Mouse (Mus musculus): ENCODE measurements around the gene Taok1.
"Not testable (repeated sequence)": the region's sequence is repeated elsewhere in the genome, so short reads cannot be mapped to it uniquely, and the experiment has no call there.

Gene Taok1

DNA sequence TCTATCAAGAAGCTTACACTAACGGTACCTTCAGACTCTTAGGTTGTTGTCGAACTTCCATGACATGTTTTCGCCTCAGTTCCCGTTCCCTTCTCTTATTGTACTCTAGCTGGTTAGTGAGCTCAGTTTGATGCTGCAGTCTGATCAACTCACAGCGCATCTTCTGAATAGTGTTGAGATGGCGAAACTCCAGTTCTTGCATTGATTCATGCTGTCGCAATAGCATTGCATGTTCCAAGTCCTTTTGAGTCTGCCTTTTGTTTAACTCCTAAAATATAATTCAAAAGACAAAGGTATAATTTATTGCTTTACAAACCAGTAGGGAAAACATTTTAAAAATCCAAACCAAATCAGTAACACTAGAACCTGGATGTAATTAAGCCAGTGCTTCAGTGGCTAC is 62.4 kb downstream of the Taok1 start:
- no peak for DNase-seq

DNA sequence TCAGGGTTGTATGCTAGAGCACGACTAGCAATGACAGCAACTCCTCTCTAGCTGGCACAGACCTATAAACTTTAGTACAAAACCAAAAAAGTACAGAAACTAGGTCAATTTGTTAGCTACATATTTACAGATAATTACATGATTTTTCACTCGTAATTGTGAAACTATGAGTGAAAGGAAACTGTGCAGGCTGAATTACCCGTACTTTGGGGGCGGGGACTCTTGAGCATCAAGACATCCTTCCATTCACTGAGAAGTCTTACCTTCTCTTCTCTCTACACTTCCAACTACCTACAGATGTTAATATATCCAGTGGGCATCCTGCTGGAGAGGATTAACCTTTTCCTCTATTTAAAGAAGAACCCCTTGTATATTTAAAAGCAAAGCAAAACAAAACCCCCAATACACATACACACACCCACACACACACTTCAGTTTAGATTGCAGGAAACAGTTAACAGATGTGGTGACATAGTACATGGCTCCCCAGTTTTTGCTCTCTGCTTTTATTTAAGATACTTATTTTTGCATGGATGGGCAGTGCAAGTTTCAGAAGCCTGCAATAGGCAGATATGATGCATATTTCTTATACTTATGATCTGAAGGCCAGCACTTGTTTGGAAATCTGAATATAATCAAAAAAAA is 75.3 kb downstream of the Taok1 start:
- no peak for DNase-seq

DNA sequence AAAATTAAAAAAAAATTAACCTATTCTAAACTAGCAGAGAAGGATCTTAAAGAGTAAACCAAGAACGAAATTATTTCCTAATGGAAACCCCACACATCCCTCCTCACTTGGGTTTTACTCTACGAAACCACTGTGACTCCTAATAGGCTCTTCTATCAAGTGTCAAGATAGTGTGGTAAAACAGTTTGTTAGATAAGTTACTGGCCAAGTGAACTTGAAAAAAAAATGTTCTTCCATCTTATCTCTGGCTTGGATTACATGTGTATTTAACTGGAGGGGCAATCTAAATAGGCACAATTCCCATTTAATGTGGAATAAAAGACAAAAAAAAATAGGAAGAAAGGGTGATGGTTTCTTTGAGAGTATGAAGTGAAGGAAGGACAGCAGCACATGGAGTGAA is 76.8 kb downstream of the Taok1 start:
- no peak for DNase-seq

DNA sequence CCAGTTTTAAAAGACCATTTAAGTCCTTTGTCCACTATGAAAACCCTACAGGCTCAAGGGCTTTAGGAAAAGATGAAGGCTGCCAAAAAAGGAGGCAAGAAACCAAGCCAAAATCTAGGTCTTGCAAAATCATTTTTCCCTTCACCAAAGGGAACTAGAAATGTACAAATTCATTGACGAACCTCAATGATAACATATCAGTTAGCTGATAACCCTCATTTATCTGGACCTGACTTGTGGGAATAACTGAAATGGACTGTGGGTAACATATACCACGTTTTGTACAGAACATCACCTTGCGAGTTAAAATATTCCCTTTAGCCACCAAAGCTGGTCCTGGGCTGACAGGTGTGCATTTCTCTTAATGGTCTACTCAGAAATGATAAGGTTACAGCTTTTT is 78.0 kb downstream of the Taok1 start:
- DNase-seq: no peak

DNA sequence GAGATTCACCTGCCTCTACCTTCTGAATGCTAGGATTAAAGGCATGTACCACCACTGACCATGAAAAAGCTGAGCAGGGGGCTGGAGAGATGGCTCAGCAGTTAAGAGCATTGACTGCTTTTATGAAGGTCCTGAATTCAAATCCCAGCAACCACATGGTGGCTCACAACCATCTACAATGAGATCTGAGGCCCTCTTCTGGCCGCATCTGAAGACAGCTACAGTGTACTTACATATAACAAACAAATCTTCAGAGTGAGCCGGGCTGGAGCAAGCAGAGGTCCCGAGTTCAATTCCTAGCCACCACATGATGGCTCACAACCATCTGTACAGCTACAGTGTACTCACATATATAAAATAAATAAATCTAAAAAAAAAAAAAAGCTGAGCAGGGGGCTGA is 79.2 kb downstream of the Taok1 start:
- not testable (repeated sequence) for DNase-seq

DNA sequence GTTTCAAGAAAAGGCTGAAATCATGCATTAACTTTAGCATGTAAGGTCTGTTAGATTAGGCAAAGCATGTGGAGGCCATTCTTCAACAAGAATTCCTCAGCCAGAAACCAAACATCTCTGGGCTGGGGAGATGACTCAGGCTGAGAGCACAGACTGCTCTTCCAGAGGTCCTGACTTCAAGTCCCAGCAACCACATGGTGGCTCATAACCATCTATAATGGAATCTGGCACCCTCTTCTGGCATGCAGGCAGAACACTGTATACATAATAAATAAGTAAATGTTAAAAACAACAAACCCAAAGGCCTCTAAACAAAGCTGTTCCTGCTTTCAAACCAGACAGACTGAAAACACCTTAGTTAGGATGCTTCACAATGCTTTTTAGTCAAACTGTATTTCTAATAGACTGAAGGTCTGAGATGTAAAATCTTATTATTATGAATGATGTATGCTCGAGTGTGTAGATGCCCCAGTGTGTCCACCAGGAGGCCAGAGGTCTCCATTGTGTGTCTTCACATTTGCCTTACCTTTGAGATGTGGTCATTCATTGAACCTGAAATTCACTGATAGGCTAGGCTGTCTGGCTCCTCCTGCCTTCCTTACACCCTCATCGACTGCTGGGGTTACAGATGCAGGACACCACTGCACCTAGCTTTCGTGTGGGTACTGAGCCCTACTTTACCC is 81.7 kb downstream of the Taok1 start:
- DNase-seq: no peak

DNA sequence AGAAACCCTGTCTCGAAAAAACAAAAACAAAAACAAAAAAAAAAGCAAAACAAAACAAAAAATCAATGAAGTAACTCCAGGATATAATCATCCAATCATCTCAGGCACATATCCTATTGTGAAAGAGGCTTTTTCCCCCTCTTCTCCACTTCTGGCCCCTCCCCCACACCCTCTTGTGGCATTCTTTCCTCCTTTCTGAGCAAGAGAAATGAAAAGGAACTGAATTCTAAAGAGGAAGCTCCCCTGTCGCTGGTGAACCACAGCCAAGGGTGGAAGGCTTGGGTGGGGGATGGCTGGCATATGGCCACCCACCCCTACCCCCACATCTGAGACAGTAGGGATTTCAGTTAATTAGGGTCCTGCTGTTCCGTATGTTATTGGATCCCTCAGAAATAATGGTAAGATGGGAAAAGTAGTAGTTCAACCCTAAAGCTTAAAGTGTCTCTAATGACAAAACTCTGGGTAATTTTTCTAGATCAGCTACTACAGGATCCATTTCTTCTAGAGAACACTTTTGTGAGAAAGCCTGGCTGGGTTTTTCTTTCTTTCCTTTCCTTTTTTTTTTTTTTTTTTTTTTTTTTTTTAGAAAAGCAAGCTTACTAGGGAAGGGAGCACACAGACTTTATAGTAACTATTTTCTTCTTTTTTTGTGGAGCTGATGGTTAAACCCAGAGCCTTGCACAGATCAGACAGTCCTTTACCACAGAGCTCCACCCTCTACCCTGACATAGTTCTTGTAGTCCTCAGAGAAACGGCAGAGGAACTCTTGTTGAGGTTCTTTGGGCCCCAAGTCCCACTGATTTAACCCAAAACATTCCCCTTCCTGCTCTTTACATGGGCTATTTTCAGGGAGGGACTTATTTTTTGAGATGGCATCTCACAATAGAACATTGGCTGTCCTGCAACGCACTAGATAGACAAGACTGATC is 86.8 kb downstream of the Taok1 start:
- peak in 1 of 2 experiments; percentile 41 for DNase-seq

DNA sequence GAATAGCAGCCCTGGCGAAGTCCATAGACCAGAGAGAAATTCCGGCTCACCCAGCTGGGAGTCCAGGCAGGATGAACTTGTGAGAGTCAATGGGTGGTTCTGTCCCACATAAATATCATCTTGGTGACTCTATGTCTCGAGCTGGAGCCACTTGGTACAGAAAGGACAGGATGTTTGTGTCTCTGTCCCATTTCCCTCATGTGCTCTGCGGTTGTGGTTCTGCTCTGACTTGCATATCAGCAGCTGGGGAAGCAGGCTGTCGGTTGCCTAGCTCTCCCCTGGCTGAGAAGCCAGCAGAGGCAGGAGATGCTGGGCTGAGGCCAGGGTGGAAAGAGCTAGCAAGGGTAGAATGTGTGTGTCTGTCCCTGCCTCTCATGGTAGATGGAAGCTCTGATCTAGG is 88.6 kb downstream of the Taok1 start, which contains the start of gene Gm10392:
Gene Gm10392 (minus strand): TSS at position 156 of the 400 bp plus-strand sequence.
- peak in 1 of 2 experiments; percentile 66 for DNase-seq

DNA sequence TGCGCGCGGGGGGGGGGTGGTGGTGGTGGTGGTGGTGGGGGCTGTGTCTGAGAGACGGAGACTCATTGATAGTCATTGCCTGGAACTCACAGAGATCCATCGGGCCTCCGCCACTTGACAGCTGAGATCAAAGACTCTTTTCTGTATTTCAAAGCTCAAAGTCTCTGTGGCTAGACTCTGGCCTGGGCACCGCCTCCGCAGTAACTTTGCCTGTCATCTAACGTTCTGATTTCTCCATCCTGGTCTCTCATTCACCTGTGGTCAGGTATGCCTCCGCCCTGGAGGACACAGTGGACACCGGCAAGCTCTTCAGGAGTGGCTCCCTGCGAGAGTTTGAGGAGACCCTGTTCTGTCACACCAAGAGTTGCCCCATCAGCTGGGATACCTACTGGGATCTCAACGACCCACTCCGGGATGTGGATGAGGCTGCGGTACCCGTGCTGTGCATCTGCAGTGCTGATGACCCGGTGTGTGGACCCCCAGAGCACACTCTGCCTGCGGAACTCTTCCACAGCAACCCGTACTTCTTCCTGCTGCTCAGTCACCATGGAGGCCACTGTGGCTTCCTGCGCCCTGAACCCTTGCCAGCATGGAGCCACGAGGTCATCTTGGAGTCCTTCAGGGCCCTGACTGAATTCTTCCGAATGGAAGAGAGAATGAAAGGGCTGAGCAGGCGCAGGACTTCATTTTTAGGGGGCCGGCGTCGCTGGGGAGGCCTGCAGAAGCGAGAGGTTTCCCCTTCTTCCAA is 89.4 kb downstream of the Taok1 start:
- DNase-seq: peak in 1 of 2 experiments; percentile 36

DNA sequence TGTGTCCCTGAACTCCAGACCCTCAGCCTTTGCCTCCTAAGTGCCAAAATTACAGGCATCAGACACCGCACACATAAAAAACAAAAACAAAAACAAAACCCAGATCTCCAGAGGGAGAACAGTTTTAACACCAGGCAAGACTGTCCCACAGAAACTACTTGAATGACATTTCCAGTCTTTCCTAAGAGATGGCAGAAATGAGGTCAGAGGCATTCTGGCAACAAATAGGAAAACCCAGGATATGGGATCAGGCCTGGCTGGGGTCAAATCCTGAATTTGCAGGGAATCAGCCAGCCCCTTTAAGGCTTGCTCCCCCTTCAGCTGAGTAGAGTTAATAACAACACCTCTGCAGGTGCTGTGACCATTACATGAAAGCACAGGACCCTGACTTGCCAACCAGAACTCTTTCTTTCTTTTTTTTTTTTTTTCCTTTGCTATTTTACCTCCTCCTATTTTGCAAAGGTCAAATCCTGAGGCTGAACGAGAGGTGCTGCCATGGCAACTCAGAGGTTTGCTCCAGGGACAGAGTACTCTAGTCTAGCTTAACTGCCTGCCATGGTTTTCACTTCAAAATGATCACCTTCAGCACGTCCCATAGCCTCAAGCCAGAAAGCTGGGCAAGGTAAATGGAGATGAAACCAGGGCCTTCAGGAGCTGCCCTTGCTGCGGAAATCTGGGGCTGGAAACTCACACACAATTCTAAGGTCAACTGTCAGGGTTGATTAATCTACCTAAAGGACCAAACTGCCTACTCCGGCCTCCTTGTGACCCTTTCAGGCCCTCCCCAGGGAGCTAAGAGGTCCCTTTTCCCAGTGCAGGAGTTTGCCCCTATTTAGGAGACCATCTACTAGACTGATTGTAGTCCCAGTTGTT is 90.8 kb downstream of the Taok1 start:
- DNase-seq: peak in 1 of 2 experiments; percentile 49

DNA sequence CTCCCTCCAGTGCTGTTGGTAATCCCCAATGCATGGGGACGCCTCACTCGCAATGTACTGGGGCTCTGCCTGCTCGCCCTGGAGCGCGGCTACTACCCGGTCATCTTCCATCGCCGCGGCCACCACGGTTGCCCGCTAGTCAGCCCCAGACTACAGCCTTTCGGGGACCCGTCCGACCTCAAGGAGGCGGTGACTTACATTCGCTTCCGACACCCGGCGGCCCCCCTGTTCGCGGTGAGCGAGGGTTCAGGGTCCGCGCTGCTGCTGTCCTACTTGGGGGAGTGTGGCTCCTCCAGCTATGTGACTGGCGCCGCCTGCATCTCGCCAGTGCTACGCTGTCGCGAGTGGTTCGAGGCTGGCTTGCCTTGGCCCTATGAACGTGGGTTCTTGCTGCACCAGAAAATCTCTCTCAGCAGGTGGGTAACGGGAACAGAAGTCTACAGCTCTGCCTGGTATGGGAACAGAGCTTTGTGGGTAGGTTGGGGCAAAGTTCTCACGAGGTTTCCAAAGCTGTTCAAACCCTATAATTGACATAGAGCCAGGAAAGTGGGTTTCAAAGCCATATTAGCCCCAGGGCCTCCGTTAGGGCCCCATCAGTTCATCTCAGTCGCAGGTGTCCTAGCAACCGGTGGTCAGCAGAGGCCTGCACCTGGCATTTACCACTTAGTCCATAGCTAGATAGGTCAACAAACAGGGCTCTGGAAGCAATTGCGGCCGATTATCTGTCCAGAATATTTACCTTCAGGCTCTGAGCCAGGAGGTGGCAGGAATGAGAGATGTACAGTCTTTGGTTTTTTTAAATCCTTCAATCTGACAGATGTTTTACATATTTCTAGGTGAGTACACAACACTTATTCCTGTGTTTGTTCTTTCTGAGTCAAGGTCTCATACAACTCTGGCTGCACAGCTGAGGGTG is 91.7 kb downstream of the Taok1 start, which contains the start of gene Trp53i13:
Gene Trp53i13 (minus strand): TSS at position 344 of the 916 bp plus-strand sequence.
- peak in 1 of 2 experiments; percentile 76 for DNase-seq

DNA sequence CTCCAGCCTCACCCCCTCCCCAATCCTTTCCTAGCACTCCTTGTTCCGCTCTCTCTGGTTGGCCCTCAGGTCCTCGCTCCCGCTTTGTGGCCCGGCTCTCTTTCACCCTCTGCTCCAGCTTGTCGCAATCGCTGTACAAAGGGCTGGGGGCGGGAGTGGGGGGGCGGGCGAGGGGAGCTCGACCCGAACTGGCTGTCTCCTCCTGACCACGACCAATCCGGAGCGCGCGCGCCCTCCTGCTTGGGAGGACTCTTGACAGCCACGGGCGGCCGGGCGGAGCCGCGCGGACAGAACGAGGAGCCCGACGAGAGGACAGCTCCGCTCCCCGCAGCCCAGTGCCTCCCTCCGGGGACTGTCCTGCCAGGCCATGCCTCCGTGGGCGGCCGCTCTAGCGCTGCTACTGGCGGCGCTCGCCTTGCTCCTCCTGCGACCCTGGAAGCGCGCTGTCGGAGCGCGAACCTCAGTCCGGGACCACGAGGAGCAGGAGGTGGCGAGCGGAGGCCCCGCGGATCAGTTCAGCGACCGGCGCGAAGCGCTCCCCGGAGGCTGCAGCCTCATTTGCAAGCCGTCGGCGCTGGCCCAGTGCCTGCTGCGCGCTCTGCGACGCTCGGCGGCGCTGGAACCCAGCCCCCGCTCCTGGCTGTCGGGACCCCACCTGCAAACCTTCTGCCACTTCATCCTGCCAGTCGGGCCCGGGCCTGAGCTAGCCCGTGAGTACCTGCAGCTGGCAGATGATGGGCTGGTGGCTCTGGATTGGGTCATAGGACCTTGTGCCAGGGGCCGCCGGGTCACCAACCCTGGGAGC is 92.6 kb downstream of the Taok1 start, which contains the start of gene Abhd15:
Gene Abhd15 (plus strand): TSS at position 290 of the 805 bp plus-strand sequence.
- DNase-seq: peak; percentile 83 to 94

DNA sequence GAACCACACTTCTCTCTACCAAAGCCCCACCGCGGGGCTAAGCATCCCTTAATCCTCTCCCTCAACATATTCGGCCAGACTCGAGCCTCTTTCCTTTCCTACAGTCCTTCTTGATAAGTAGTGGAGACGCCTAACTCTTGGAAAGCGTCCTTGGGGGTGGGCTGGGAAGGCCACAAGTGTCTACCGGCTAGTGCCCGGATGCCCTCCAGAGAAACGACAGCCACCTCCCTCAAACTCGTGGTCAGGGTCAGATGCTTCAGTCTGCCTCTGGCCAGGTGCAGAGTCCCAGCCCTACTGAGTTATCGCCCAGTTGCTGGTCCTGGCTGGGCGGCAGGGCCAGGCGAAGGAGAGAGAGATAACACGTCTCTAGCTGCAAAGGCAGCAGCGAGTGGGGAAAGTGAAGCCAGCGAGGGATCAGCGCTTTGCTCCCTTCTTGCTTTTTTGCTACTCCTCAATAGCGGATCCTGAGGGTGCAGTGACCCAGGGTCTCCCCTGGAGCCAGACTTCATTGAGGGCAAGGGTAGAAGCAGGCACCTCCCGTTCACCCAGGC is 93.3 kb downstream of the Taok1 start:
- DNase-seq: peak in 1 of 2 experiments; percentile 42

DNA sequence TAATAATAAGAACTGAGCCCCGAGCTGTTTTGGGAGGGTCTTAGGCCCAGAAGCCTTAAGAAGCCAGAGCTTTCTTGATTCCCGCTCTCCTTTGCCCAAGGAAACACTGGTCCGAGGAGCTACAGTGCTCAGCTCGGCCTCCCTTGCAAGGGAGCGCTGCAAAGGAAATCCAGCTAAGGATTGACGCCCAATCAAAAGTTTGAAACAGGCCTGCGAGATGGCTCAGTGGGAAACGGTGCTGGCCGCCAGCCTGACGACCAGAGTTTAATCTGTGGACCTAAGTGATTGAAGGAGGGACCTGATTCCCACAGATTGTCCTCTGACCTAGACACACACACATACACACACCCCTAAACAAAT is 93.8 kb downstream of the Taok1 start:
- DNase-seq: peak in 1 of 2 experiments; percentile 57

DNA sequence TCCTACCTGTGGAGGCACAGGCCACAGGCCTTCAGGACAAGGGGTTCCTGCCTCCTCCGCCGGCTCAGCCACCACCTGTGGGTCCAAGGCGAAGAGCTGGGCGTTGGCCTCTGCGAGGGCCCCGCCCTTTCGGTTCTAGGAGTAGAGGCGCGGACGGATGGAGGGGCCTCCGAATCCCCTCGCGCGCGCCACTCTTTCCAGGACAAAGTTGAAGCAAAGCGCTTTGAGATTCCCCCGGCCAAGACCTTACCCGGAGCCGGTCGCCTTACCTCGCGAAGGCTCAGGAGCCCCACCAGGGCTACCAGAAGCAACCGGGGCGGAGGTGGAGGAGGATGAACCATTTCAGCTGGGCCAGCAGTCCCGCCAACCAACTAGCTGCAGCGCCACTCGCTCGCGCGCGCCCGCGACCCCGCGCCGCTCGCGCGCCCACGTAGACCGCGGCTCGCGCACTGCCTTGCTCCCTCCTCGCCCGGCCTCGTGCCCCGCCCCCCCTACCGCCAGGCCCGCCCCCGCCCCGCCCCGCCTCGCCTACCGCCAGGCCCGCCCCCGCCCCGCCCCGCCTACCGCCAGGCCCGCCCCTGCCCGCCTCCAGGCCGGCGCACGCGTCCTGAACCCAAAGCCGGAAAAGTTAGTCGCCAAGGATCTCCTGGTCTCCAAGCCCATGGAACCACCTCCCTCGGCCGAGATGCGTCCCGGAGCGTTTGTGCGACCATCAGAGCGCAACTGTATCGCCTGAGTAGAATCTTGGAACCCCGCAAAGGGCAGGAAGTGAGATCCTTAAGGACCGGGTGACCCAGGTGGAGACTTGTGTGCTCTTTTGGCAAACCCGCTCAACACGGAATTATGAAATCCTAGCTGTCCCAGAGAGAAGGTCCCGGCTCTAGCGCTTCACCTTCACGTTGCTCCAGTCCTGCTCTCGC is 94.5 kb downstream of the Taok1 start:
- DNase-seq: peak; percentile 88 to 95

DNA sequence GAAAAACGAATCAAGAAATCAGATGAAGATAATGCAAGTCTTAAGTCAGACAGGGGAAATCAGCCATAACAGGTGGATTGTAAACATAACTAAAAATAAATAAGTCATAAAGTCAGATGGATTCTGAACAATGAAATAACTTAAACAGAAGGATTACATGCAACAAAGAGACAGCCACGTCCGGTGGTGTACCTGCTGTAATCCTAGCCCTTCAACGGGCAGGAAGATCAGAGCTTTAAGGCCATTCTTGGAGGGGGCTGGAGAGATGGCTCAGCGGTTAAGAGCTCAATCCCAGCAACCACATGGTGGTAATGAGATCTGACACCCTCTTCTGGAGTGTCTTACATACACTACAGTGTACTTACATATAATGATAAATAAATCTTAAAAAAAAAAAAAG is 96.3 kb downstream of the Taok1 start:
- DNase-seq: no peak

DNA sequence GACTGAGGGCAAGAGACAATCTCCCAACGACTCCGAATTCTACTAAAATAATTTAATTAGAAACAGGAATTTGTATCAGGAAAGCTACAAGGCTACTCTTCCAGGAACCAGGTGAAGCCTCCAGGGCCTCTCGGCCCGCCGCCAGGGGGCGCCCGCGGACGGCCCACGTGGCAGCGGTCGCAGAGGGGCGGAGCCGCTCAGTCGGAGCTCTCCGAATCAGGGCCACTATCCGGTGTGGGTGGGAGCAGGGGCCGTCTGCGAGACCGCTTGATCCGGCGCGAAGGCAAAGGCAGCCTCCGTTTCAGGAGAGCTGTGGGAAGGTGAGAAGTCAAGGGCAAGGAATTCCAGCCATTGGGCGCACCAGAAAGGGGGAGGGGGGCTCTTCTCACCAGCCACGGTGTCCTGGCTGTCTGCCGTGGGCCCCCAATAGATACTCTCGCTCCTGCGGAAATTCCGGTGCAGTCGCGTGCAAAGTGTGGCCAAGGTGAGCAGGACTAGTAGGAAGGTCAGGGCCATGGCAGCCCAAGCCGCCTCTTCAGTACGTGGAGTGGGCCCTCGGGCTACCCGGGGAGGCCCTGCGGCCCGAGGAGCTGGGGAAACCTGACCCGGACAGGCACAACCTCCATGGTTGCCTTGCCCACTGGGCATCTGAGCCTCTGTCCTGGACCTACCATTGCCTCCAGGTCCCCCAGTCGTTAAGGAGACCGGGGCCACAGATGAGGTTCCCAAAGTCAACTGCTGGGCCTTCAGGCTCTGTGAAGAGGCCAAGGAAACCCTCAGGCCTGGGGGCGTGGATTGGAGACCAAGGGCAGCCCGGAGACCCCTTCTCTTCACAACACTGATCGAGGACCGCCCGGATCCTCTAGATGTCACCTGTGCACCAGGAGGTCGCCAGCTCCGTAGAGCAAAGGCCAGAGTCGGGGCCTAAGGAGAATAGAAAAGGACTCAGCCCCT is 99.3 kb downstream of the Taok1 start:
- peak; percentile 88 to 93 for DNase-seq
